Mouse (Mus musculus) liver, embryonic 14.5 days (tissue): ENCODE data around the gene Ntf3.

ENCODE experiments used
- CTCF ChIP-seq: IDR thresholded peaks from 2 replicates; pipeline ENCODE4 v1.5.1; 2016; ENCODE audit warnings: antibody characterized with exemption, low read depth, control low read depth
- EP300 ChIP-seq: IDR thresholded peaks from 2 replicates; pipeline ENCODE4 v1.6.1; 2016; ENCODE audit warnings: antibody characterized with exemption, low read depth

- TF ChIP-seq CTCF: 0 out of 2 replicates have a peak, but pooled peaks have one; percentile 13
- no peak for TF ChIP-seq EP300
Measured at GRCm38 (mm10) chr6:126167731-126168130, 1.0 kb upstream of the Ntf3 start.
